Mouse (Mus musculus): ENCODE measurements around the gene Pttg1ip. TPM values are rescaled to one million over a fixed set of nuclear protein-coding genes. Genes with fewer than 3 reads are reported as not detected.

Gene Pttg1ip
- 67.8 and 71.1 TPM in 2 replicates for polyA plus RNA-seq (2016; fragmentation: Nextera tagmentation; extraction: Ambion mirVana)

DNA sequence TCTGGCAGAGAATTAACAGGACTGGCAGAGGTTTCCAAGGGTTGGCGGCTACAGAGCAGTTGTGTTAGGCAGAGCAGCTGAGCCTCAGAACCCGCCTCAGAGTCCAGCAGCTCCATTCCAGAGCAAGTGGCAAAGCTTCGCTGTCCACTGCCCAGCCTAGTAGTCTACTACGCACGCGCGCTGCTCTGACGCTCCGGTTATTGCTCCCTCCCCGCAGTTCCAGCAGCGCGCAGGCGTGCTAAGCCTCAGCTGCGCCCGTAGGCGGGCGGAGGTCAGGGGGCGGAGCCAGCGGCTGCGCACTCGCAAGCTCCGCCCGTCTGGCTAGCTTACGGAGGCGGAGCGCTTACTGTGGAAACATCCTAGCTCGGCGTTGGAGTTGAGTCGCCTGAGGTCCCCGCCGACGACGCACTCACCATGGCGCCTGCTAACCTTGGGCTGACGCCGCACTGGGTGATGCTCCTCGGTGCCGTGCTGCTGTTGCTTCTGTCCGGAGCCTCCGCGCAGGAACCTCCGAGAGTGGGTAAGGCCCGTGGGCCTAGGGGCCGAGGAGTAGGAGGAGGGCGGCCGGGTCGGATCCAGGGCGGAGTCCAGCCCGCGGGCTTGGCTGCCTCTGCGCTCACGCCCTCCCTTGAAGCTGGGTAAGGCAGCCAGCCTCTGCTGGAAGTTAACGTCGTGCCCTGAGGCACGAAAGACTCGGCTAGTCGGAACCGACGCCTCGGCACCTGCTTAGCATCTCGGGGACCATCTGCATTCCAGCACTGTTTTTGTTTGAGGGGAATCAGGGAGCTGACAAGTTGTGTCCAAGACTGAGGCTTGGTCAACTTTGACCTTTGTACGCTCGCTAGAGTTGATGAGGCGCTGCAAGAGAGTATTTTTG is at the start of gene Pttg1ip:
Gene Pttg1ip, plus strand, starts transcription at position 313 of the 877 bp plus-strand sequence.
- H3K9ac ChIP-seq: peak within 1 kb of the TSS; percentile 86
- peak within 1 kb of the TSS; percentile 85 for H3K4me2 ChIP-seq (replicated peaks)
- H3K9me3 ChIP-seq: no peaks in the 10 kb centered on the region
- peaks cover 26% of the 10 kb centered on the region for H3K4me1 ChIP-seq
- peak within 1 kb of the TSS; percentile 74 for H3K4me3 ChIP-seq
- peak within 1 kb of the TSS; percentile 84 for H3K27ac ChIP-seq
- peak; percentile 98 for ATAC-seq (ENCODE audit: low FRiP score, low read depth)
- H3K36me3 ChIP-seq: no peaks in the 10 kb centered on the region
- WGBS: under 1% methylated on average over 64 of the region's 64 CpGs
- H3K27me3 ChIP-seq (replicated peaks): no peaks in the 10 kb centered on the region

GRCm38 (mm10) chr10:77532020-77532413 is 49.5 kb upstream of the Pttg1ip start:
- 79% methylated on average over 1 of the region's 1 CpGs for WGBS
- Histone ChIP-seq H3K9ac (no peak overlapping the region), H3K4me2 (replicated peaks) (no peak overlapping the region), H3K4me1 (no peaks in the 10 kb centered on the region), H3K9me3 (no peaks in the 10 kb centered on the region), H3K4me3 (no peak overlapping the region), H3K27ac (no peak overlapping the region), H3K27me3 (replicated peaks) (no peaks in the 10 kb centered on the region), H3K36me3 (no peaks in the 10 kb centered on the region)
- ATAC-seq (ENCODE audit: low FRiP score, low read depth): no peak

DNA sequence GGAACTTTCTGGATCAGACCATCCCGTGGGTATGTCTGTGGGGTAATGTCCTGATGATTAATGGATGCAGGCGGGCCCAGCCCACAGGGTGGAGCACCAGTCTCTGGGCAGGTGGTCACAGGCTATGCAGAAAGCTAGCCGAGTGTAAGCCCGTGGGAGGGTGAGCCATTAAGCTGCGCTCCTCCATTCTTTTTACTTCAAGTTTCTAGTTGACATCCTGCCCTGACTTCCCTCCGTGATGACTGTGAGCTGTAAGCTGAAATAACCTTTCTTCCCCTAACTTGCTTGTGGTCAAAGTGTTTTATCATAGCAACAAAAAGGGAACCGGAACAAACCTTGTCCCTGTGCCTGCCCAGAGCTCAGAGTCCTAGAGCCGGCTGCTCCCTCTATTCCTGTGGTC is 44.8 kb upstream of the Pttg1ip start:
- Histone ChIP-seq H3K4me1 (no peaks in the 10 kb centered on the region), H3K4me3 (no peak overlapping the region), H3K9ac (no peak overlapping the region), H3K4me2 (replicated peaks) (no peak overlapping the region), H3K27me3 (replicated peaks) (no peaks in the 10 kb centered on the region), H3K9me3 (no peaks in the 10 kb centered on the region), H3K36me3 (no peaks in the 10 kb centered on the region), H3K27ac (no peak overlapping the region)
- WGBS: 71% methylated on average over 8 of the region's 8 CpGs
- no peak for ATAC-seq (ENCODE audit: low FRiP score, low read depth)

DNA sequence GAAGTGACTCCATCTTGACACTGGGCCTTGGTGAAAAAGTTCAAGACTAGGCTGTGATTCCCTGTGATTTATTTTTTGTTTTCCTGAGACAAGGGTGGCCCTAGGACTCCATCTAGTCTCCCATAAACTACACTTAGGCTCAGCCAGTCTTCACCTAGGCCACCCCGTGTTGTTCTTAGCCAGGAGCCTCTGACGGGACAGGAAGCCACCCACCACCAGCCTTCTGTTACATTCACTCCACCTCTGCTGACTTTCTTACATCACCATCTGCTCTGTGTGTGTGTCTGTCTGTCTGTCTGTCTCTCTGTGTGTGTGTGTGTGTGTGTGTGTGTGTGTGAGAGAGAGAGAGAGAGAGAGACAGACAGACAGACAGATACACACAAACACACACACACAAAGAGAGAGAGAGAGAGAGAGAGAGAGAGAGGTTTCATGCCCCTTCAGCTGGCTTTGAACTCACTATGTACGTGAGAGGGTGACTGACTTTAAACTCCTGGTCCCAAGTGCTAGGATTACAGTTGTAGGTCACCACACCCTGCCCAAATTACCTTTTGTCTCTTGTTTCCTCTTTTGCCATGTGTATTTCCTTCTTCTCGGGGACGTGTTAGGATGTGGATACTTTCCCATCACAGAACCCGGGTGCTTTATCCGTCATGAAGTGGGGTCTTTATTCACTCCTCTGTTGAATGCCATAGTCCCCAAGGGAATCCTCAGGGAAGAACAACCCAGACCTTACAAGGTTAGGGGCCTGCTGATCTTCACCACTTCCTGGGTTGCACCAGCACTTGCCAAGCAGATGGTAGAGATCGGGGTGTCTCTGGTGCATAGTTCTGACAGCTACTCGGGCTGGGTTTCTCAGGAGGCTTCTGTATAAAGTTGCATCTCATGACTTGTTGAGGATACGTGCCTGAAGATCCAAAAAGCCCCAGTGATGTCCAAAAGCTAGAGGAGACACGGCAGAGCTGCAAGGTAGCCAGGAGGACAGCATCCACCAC is 44.0 kb upstream of the Pttg1ip start:
- Histone ChIP-seq H3K4me3 (no peak overlapping the region), H3K4me1 (no peaks in the 10 kb centered on the region), H3K9ac (no peak overlapping the region), H3K9me3 (no peaks in the 10 kb centered on the region), H3K27me3 (replicated peaks) (no peaks in the 10 kb centered on the region), H3K4me2 (replicated peaks) (no peak overlapping the region), H3K36me3 (no peaks in the 10 kb centered on the region), H3K27ac (no peak overlapping the region)
- 87% methylated on average over 11 of the region's 11 CpGs for WGBS
- ATAC-seq (ENCODE audit: low FRiP score, low read depth): no peak

DNA sequence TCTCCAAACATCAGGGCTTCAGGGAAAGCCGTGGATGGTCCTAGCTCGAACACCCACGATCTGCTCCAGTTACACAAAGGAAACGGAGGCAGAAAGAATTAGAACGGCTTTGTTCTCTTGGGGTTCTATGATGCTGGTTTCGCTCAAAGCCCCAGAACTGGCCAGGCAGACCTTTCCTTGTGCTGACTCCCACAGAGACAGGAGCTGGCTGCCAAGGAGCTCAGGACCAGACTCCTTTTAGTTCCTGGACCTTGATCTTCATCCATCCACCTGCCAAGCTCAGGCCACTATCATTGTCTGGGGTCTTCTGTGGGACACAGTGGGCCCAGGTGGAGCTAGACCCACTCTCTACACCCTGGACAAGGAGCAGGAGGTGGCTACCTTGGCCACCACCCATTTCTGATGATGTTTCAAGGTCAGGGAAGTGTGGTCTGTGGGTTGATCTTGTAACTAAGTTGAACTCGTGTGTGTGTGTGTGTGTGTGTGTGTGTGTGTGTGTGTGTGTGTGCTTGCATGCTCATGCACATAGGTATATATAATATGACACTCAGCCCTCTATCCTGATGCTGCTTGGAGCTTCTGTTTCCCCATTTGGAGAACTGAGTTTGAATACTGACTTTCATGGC is 42.1 kb upstream of the Pttg1ip start:
- 81% methylated on average over 7 of the region's 7 CpGs for WGBS
- Histone ChIP-seq H3K4me3 (no peak overlapping the region), H3K4me1 (no peaks in the 10 kb centered on the region), H3K9me3 (no peaks in the 10 kb centered on the region), H3K27ac (no peak overlapping the region), H3K36me3 (no peaks in the 10 kb centered on the region), H3K27me3 (replicated peaks) (no peaks in the 10 kb centered on the region), H3K4me2 (replicated peaks) (no peak overlapping the region), H3K9ac (no peak overlapping the region)
- no peak for ATAC-seq (ENCODE audit: low FRiP score, low read depth)

- H3K36me3 ChIP-seq: no peaks in the 10 kb centered on the region
- WGBS: 83% methylated on average over 4 of the region's 4 CpGs
- H3K4me2 ChIP-seq (replicated peaks): no peak overlapping the region
- no peaks in the 10 kb centered on the region for H3K9me3 ChIP-seq
- no peak overlapping the region for H3K9ac ChIP-seq
- no peak overlapping the region for H3K27ac ChIP-seq
- H3K4me1 ChIP-seq: no peaks in the 10 kb centered on the region
- H3K4me3 ChIP-seq: no peak overlapping the region
- no peaks in the 10 kb centered on the region for H3K27me3 ChIP-seq (replicated peaks)
- ATAC-seq (ENCODE audit: low FRiP score, low read depth): no peak
Observed at GRCm38 (mm10) chr10:77540576-77541102, 40.9 kb upstream of the Pttg1ip start.

DNA sequence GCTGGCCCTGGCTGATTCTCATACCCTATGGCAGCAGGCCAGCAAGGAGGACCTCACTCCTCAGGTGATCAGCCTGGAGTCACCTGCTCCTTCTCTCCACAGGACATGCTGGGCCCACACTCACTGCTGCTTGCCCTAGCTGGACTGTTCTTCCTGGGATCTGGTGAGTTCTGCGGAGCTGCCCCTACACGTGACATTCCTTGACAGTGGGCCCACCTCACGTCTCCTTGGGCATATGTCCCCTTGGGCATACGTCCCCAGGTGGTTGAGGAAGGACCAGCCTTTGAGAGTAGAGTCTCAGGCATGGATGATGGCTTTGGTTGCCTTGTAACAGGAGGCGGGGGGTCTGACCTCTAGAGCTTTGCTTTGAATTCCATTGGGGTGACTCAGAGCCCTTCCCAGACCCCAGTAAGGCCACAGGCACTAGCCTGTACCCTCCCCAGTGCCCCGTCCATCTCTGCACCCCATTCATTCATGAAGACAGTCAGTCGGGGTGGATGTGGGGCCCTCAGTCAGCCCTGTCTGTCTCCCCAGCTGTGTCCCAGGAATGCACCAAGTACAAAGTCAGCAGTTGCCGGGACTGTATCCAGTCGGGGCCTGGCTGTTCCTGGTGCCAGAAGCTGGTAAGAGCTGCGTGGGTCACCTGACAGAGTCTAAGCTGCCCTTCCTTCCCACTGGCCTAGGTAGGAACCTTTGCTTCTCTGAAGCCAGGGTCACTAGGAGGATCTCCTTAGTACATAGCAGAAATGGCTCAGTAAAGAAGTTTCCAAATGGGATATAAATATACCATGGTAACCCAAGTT is 39.5 kb upstream of the Pttg1ip start:
- Histone ChIP-seq H3K4me1 (no peaks in the 10 kb centered on the region), H3K36me3 (no peaks in the 10 kb centered on the region), H3K27ac (no peak overlapping the region), H3K9ac (no peak overlapping the region), H3K4me3 (no peak overlapping the region), H3K27me3 (replicated peaks) (no peaks in the 10 kb centered on the region), H3K4me2 (replicated peaks) (no peak overlapping the region), H3K9me3 (no peaks in the 10 kb centered on the region)
- ATAC-seq (ENCODE audit: low FRiP score, low read depth): no peak
- 82% methylated on average over 10 of the region's 10 CpGs for WGBS

- Histone ChIP-seq H3K27ac (no peak overlapping the region), H3K4me3 (no peak overlapping the region), H3K9ac (no peak overlapping the region), H3K36me3 (no peaks in the 10 kb centered on the region), H3K9me3 (no peaks in the 10 kb centered on the region), H3K27me3 (replicated peaks) (no peaks in the 10 kb centered on the region), H3K4me1 (no peaks in the 10 kb centered on the region), H3K4me2 (replicated peaks) (no peak overlapping the region)
- WGBS: 45% methylated on average over 7 of the region's 7 CpGs
- no peak for ATAC-seq (ENCODE audit: low FRiP score, low read depth)
Observed at GRCm38 (mm10) chr10:77543226-77543625, 38.3 kb upstream of the Pttg1ip start.

DNA sequence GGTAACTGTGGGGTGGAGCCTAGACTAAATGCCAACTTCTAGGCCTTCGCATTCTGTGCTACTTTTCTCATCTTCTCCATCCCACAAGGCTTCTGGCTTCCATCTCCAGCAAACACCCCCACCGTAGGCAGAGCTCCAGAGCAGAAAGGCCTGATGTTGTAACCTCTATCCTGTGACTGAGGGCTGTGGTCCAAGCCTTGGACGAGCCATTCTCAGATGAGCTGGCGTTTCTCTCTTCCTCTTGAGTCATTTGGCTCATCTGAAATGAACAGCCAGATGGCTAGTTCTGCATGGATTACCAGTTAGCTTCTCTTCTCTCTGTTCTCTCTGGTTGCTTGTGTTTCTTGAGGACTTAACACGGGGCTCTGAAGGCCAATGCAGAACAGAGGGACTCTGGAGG is 36.6 kb upstream of the Pttg1ip start:
- no peak overlapping the region for H3K9ac ChIP-seq
- no peaks in the 10 kb centered on the region for H3K4me1 ChIP-seq
- no peak overlapping the region for H3K4me3 ChIP-seq
- WGBS: 82% methylated on average over 5 of the region's 5 CpGs
- no peaks in the 10 kb centered on the region for H3K27me3 ChIP-seq (replicated peaks)
- no peak overlapping the region for H3K27ac ChIP-seq
- ATAC-seq (ENCODE audit: low FRiP score, low read depth): no peak
- no peaks in the 10 kb centered on the region for H3K36me3 ChIP-seq
- H3K4me2 ChIP-seq (replicated peaks): no peak overlapping the region
- no peaks in the 10 kb centered on the region for H3K9me3 ChIP-seq

DNA sequence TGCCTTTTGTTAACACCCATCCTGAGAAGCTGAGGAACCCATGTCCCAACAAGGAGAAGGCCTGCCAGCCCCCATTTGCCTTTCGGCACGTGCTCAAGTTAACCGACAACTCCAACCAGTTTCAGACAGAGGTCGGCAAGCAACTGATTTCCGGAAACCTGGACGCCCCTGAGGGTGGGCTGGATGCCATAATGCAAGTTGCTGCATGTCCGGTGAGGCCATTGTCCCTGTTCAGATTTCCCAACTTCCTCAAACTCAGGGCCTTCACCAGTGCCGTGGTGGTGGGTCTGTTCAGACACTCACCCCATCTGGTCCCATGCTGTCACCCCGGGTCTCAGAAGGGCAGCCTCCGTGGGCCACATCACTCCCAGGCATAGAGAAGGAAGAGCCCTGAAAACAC is 32.9 kb upstream of the Pttg1ip start:
- ATAC-seq (ENCODE audit: low FRiP score, low read depth): no peak
- Histone ChIP-seq H3K36me3 (no peaks in the 10 kb centered on the region), H3K27me3 (replicated peaks) (no peaks in the 10 kb centered on the region), H3K4me1 (no peaks in the 10 kb centered on the region), H3K9me3 (no peaks in the 10 kb centered on the region), H3K4me2 (replicated peaks) (no peak overlapping the region), H3K27ac (no peak overlapping the region), H3K9ac (no peak overlapping the region), H3K4me3 (no peak overlapping the region)
- 88% methylated on average over 10 of the region's 10 CpGs for WGBS

- H3K9ac ChIP-seq: no peak overlapping the region
- H3K4me1 ChIP-seq: no peaks in the 10 kb centered on the region
- no peak for ATAC-seq (ENCODE audit: low FRiP score, low read depth)
- no peaks in the 10 kb centered on the region for H3K27me3 ChIP-seq (replicated peaks)
- H3K4me2 ChIP-seq (replicated peaks): no peak overlapping the region
- 78% methylated on average over 11 of the region's 11 CpGs for WGBS
- H3K27ac ChIP-seq: no peak overlapping the region
- no peaks in the 10 kb centered on the region for H3K9me3 ChIP-seq
- H3K36me3 ChIP-seq: no peaks in the 10 kb centered on the region
- no peak overlapping the region for H3K4me3 ChIP-seq
Observed at GRCm38 (mm10) chr10:77550874-77551273, 30.6 kb upstream of the Pttg1ip start.
